Mouse (Mus musculus): ENCODE results near the gene Rabep1.

The Rabep1 gene

DNA sequence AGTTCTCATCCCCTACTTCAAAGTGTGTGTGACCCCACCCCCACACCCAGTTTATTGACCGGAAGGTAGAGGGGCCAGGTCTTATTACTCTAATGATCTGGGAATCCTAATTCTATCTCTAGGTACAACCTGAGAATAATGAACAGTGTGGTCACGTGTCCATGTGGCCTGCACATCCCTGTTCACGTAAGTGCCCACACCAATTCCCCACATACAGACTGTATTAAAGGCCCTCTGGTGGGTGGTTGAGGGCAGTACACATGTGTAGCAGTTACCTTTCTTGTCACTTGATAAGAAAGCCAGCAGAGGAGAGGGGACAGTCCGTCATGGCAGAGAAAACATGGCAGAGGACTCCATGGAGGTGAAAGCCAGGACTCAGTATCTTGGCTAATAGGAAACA is 129.4 kb downstream of the Rabep1 start:
- no peak for DNase-seq (ENCODE audit: low read depth, low spot score)

DNA sequence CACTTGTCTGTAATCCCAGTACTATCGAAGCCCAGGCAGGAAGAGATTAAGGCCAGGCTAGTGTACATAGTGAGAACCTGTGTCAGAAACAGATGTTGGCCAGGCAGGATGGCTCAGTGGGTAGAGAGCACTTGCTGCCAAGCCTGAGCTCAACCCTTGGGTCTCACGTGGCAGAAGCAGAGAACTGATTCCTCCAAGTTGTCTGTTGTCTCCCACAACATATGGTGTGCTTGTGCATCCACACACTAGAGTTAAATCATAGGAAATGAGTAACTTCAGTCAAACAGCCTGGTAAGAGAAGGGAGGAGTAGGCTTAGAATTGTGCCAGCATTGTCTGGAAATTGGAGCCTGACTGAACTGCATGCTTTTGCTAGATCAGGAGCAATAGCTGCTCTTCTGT is 130.6 kb downstream of the Rabep1 start:
- DNase-seq (ENCODE audit: low read depth, low spot score): no peak

DNA sequence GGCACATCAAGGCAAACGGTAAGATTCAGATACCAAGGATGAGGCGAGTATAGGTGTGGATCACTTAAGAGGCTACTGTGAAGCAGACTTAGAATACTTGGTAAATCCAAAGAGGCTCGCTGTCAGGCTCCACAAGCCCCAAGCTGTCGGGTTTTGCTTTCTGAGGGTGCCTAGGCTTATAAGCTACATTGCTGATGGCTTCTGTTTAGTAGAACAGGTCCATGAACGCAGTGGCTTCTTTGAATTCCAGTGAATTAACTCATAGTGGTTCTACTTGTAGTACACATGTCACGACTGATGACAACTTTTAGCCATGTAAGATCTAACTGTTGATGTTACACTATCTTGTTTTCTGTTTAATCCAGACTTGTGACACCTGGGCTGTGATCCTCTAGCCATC is 132.7 kb downstream of the Rabep1 start:
- no peak for DNase-seq (ENCODE audit: low read depth, low spot score)

DNA sequence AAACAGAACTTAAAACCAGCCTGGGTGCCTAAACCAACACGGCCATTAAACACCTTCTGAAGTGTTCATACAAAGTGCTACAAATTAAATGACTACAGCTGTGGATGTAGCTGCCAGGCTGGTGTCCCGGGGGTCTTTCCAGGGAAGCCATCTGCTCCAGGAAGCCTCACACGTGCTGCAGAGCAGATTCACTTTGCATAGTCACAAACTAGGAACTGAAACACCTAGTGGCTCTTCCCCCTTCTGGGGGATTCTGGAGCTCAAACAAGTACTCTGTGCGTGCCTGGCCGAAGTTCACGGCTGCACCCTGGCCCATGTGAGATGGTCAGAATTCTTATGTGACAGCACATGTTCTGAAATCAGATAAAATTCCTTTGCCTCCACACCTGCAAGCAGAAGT is 135.7 kb downstream of the Rabep1 start:
- no peak for DNase-seq (ENCODE audit: low read depth, low spot score)

DNA sequence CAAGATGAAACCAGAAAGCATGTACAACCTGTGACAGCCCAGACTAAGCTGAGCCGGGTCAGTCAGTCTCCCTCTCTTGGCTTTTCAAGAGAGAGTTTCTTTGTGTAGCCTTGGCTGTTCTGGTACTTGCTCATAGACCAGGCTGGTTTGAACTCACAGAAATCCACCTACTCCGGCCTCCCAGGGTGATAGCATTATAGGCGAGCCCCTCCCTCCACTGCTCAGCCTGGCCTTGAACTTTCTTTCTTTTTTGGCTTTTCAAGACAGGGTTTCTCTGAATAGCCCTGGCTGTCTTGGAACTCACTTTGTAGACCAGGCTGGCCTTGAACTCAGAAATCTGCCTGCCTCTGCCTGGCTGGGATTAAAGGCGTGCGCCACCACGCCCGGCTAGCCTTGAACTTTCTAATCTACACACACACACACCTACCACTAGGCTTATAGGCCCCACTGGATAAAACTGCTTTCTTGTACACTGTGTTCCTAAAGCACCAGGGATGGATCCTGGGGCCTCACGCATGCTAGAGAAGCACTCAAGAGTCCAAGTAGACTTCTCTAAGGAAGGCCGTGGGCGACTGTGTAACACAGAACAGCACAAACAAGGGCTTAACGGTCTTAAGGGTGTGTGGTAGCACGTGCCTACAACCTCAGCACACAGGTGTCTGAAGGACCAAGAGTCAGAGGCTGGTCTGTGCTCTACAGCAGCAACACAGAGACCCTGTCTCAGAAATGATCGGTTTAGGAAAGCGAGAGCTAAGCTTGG is 136.4 kb downstream of the Rabep1 start:
- no peak for DNase-seq (ENCODE audit: low read depth, low spot score)

DNA sequence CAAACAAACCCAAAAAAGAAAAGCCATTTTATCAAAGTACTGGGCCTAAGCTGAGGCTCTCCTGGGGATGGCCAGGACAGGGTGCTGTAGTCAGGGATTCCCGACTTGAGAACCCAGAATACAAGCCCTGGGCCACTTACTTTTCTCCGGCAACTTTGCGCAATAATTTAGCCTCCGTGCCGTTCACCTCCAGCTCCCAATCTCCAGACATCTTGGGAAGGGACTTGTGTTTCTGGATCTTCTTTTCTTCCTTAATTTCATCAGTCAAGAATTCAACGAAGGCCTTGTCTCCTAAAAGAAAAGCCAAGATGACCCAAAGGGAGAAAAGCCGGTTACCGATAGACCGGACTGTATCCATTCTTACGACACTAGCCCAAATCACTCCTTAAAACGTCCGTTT is 137.5 kb downstream of the Rabep1 start:
- DNase-seq (ENCODE audit: low read depth, low spot score): no peak

DNA sequence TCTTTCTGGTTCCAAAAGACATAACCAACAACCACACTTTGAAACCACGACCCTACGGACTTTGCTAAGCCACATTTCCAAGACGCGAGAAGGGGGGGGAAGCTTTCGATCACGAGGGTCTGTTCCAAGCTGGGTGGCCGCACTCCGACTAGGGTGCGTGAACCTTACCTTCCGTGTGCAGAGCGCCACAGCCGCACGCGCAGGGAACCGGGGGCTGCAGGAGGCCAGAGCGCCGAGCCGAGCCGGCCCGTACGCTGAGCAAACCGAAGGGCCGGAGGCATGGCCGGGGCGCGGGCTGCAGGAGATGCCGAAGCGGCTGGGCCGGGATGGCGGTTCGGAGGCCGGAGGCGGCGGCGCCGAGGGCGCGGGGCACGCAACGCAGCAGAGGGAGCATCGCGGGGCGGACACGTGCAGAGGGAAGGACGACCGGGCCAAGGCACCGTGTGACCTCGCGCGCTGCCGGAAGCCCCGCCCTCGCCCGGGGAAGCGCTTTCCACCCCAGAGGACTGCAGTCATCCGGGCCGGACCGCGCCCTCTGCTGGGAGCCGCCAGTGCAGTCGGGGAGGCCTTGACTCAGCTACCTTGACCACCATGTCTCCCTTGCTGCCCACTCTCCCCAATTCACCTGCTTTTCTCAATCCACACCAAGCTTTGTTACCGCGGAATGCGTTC is 138.1 kb downstream of the Rabep1 start, which contains the start of gene C1qbp:
Gene C1qbp (minus strand): TSS at position 470 of the 672 bp plus-strand sequence.
- peak; percentile 87 for DNase-seq (ENCODE audit: low read depth, low spot score)
